Mouse (Mus musculus): ENCODE data around the gene Mecom. TPM values are rescaled to one million over a fixed set of nuclear protein-coding genes. Genes with fewer than 3 reads are reported as not detected.

The Mecom gene
- total RNA-seq, 1 experiment, result 2.3 TPM

- Histone ChIP-seq H3K9ac (ENCODE audit: insufficient read depth, low read depth, low read length, poor library complexity, severe bottlenecking) (no peak overlapping the region), H3K4me1 (ENCODE audit: control insufficient read depth in 2 of 2, insufficient read depth in 2 of 2, low read length in 2 of 2, poor library complexity in 1 of 2) (peaks cover 0 to 1% of the 10 kb centered on the region in 2 experiments; a peak in 2 of 4 replicates), H3K4me3 (ENCODE audit: insufficient read depth in 1 of 2, low read depth in 1 of 2, low read length in 2 of 2, poor library complexity in 1 of 2, severe bottlenecking in 1 of 2) (no peak overlapping the region), H3K9me3 (ENCODE audit: control insufficient read depth, insufficient read depth, low read depth, low read length) (no peaks in the 10 kb centered on the region), H3K36me3 (ENCODE audit: control insufficient read depth, insufficient read depth, low read length, poor library complexity, severe bottlenecking) (no peaks in the 10 kb centered on the region), H3K27ac (ENCODE audit: insufficient read depth, low read depth, low read length, poor library complexity, severe bottlenecking) (no peak overlapping the region)
- no peak for DNase-seq (ENCODE audit: low read depth, low spot score)
- in situ Hi-C loops (cut with MboI; ENCODE audit: low sequenced_read_pairs in 2 of 2, unreplicated experiment in 2 of 2), result loop anchor here in 1 of 2 experiments (25.0 kb wide), 1 partner anchor 501 kb away; no protein-coding TSS in a partner anchor
- no peak for TF ChIP-seq HCFC1 (IDR thresholded peaks at IDR 0.05; ENCODE audit: borderline replicate concordance, insufficient read depth, low read length)
- no peak for TF ChIP-seq MAFK (IDR thresholded peaks at IDR 0.05; ENCODE audit: insufficient read depth, low read depth, low read length)
- no peak for TF ChIP-seq ZNF384 (IDR thresholded peaks at IDR 0.05; ENCODE audit: low read depth, low read length)
- no peak for TF ChIP-seq CHD2 (IDR thresholded peaks at IDR 0.05; ENCODE audit: low read depth, low read length)
- TF ChIP-seq ZC3H11A (IDR thresholded peaks at IDR 0.05; ENCODE audit: borderline replicate concordance, low read depth, low read length), result no peak
Observed at GRCm38 (mm10) chr3:30513314-30513997, 34.4 kb downstream of the Mecom start.

- Histone ChIP-seq H3K4me3 (ENCODE audit: insufficient read depth in 1 of 2, low read depth in 1 of 2, low read length in 2 of 2, poor library complexity in 1 of 2, severe bottlenecking in 1 of 2) (no peak overlapping the region), H3K9me3 (ENCODE audit: control insufficient read depth, insufficient read depth, low read depth, low read length) (no peaks in the 10 kb centered on the region), H3K27ac (ENCODE audit: insufficient read depth, low read depth, low read length, poor library complexity, severe bottlenecking) (no peak overlapping the region), H3K36me3 (ENCODE audit: control insufficient read depth, insufficient read depth, low read length, poor library complexity, severe bottlenecking) (no peaks in the 10 kb centered on the region), H3K9ac (ENCODE audit: insufficient read depth, low read depth, low read length, poor library complexity, severe bottlenecking) (no peak overlapping the region), H3K4me1 (ENCODE audit: control insufficient read depth in 2 of 2, insufficient read depth in 2 of 2, low read length in 2 of 2, poor library complexity in 1 of 2) (peaks cover 0 to 1% of the 10 kb centered on the region in 2 experiments; a peak in 2 of 4 replicates)
- no peak for TF ChIP-seq ZC3H11A (IDR thresholded peaks at IDR 0.05; ENCODE audit: borderline replicate concordance, low read depth, low read length)
- TF ChIP-seq MAFK (IDR thresholded peaks at IDR 0.05; ENCODE audit: insufficient read depth, low read depth, low read length), result no peak
- no peak for TF ChIP-seq ZNF384 (IDR thresholded peaks at IDR 0.05; ENCODE audit: low read depth, low read length)
- no peak for TF ChIP-seq HCFC1 (IDR thresholded peaks at IDR 0.05; ENCODE audit: borderline replicate concordance, insufficient read depth, low read length)
- TF ChIP-seq CHD2 (IDR thresholded peaks at IDR 0.05; ENCODE audit: low read depth, low read length), result no peak
- no peak for DNase-seq (ENCODE audit: low read depth, low spot score)
- in situ Hi-C loops (cut with MboI; ENCODE audit: low sequenced_read_pairs in 2 of 2, unreplicated experiment in 2 of 2), result loop anchor here in 1 of 2 experiments (25.0 kb wide), 1 partner anchor 500 kb away; no protein-coding TSS in a partner anchor
Observed at GRCm38 (mm10) chr3:30512459-30513030, 35.3 kb downstream of the Mecom start.

DNA sequence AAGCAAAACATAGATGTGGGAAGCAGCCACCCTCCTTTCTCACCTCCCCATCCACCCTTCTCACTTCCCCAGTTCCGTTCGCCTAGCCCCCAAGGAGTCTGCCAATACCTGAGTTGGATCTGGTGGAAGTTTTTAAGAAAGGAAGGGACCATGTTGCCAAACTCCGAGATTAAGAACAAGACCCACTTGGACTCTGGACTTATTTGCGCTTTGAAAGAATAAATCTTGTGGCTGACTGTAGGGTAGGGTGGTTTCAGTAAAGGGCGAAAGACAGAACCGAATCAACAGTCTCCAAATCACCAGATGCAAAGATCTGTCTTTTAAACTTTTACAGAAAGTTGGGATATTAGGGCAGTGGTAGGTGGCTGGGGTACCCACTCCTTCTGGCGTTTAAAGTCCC lies 36.0 kb downstream of the Mecom start:
- Histone ChIP-seq H3K4me3 (ENCODE audit: insufficient read depth in 1 of 2, low read depth in 1 of 2, low read length in 2 of 2, poor library complexity in 1 of 2, severe bottlenecking in 1 of 2) (no peak overlapping the region), H3K36me3 (ENCODE audit: control insufficient read depth, insufficient read depth, low read length, poor library complexity, severe bottlenecking) (no peaks in the 10 kb centered on the region), H3K4me1 (ENCODE audit: control insufficient read depth in 2 of 2, insufficient read depth in 2 of 2, low read length in 2 of 2, poor library complexity in 1 of 2) (peaks cover 0 to 1% of the 10 kb centered on the region in 2 experiments; a peak in 2 of 4 replicates), H3K9ac (ENCODE audit: insufficient read depth, low read depth, low read length, poor library complexity, severe bottlenecking) (no peak overlapping the region), H3K9me3 (ENCODE audit: control insufficient read depth, insufficient read depth, low read depth, low read length) (no peaks in the 10 kb centered on the region), H3K27ac (ENCODE audit: insufficient read depth, low read depth, low read length, poor library complexity, severe bottlenecking) (no peak overlapping the region)
- DNase-seq (ENCODE audit: low read depth, low spot score), result no peak
- in situ Hi-C loops (cut with MboI; ENCODE audit: low sequenced_read_pairs in 2 of 2, unreplicated experiment in 2 of 2), result loop anchor here in 1 of 2 experiments (25.0 kb wide), 1 partner anchor 499 kb away; no protein-coding TSS in a partner anchor
- TF ChIP-seq MAFK (IDR thresholded peaks at IDR 0.05; ENCODE audit: insufficient read depth, low read depth, low read length) (no peak), ZNF384 (IDR thresholded peaks at IDR 0.05; ENCODE audit: low read depth, low read length) (no peak), ZC3H11A (IDR thresholded peaks at IDR 0.05; ENCODE audit: borderline replicate concordance, low read depth, low read length) (no peak), HCFC1 (IDR thresholded peaks at IDR 0.05; ENCODE audit: borderline replicate concordance, insufficient read depth, low read length) (no peak), CHD2 (IDR thresholded peaks at IDR 0.05; ENCODE audit: low read depth, low read length) (no peak)

GRCm38 (mm10) chr3:30511062-30511640 lies 36.7 kb downstream of the Mecom start:
- Histone ChIP-seq H3K9me3 (ENCODE audit: control insufficient read depth, insufficient read depth, low read depth, low read length) (no peaks in the 10 kb centered on the region), H3K27ac (ENCODE audit: insufficient read depth, low read depth, low read length, poor library complexity, severe bottlenecking) (no peak overlapping the region), H3K4me3 (ENCODE audit: insufficient read depth in 1 of 2, low read depth in 1 of 2, low read length in 2 of 2, poor library complexity in 1 of 2, severe bottlenecking in 1 of 2) (no peak overlapping the region), H3K9ac (ENCODE audit: insufficient read depth, low read depth, low read length, poor library complexity, severe bottlenecking) (no peak overlapping the region), H3K4me1 (ENCODE audit: control insufficient read depth in 2 of 2, insufficient read depth in 2 of 2, low read length in 2 of 2, poor library complexity in 1 of 2) (peaks cover 0 to 1% of the 10 kb centered on the region in 2 experiments; a peak in 2 of 4 replicates), H3K36me3 (ENCODE audit: control insufficient read depth, insufficient read depth, low read length, poor library complexity, severe bottlenecking) (no peaks in the 10 kb centered on the region)
- in situ Hi-C loops (cut with MboI; ENCODE audit: low sequenced_read_pairs in 2 of 2, unreplicated experiment in 2 of 2), result loop anchor here in 1 of 2 experiments (25.0 kb wide), 1 partner anchor 499 kb away; no protein-coding TSS in a partner anchor
- TF ChIP-seq ZC3H11A (IDR thresholded peaks at IDR 0.05; ENCODE audit: borderline replicate concordance, low read depth, low read length), result no peak
- TF ChIP-seq HCFC1 (IDR thresholded peaks at IDR 0.05; ENCODE audit: borderline replicate concordance, insufficient read depth, low read length), result no peak
- no peak for TF ChIP-seq ZNF384 (IDR thresholded peaks at IDR 0.05; ENCODE audit: low read depth, low read length)
- TF ChIP-seq MAFK (IDR thresholded peaks at IDR 0.05; ENCODE audit: insufficient read depth, low read depth, low read length), result no peak
- TF ChIP-seq CHD2 (IDR thresholded peaks at IDR 0.05; ENCODE audit: low read depth, low read length), result no peak
- DNase-seq (ENCODE audit: low read depth, low spot score), result no peak
